ENCODE assay signal across 8 mouse cellular contexts in genomic region chrX:57326487-57327221, GRCm38 (mm10). TPM values are rescaled to one million over a fixed set of nuclear protein-coding genes. Genes with fewer than 3 reads are reported as not detected.
DNase-seq lines count a peak whose midpoint lies in the region; ATAC-seq lines count a peak whose summit lies in the region.

No protein-coding gene starts in this region.

- WGBS in embryonic facial prominence, embryonic 13.5 days = 31% methylated on average over 16 of the region's 16 CpGs
- WGBS in heart, embryonic 12.5 days = 23% methylated on average over 16 of the region's 16 CpGs
- WGBS in kidney, embryonic 14.5 days = 44% methylated on average over 16 of the region's 16 CpGs
- WGBS in lung, embryonic 15.5 days = 21% methylated on average over 16 of the region's 16 CpGs

- H3K9ac ChIP-seq in embryonic facial prominence, embryonic 13.5 days = peak overlapping the region; percentile 66
- H3K9ac ChIP-seq in heart, embryonic 12.5 days = peak overlapping the region; percentile 73
- H3K9ac ChIP-seq in kidney, embryonic 14.5 days (ENCODE audit: low read depth, low read length) = peak overlapping the region; percentile 28; the same call in 1 of the 2 replicates
- peak overlapping the region; percentile 38 for H3K9ac ChIP-seq in lung, embryonic 15.5 days

- no peaks in the 10 kb centered on the region for H3K36me3 ChIP-seq in embryonic facial prominence, embryonic 13.5 days
- no peaks in the 10 kb centered on the region for H3K36me3 ChIP-seq in heart, embryonic 12.5 days
- no peaks in the 10 kb centered on the region for H3K36me3 ChIP-seq in kidney, embryonic 14.5 days (ENCODE audit: control insufficient read depth, insufficient read depth, low read length)
- no peaks in the 10 kb centered on the region for H3K36me3 ChIP-seq in lung, embryonic 15.5 days

- DNase-seq in B cell, adult 2 months = peak; percentile 52 to 53
- DNase-seq in adrenal gland, adult 18-20 months (ENCODE audit: low spot score in 2 of 2) = peak; percentile 28 to 32
- DNase-seq in thymus, postnatal 4 days = peak; percentile 67

- peak overlapping the region; percentile 47 for H3K4me3 ChIP-seq in embryonic facial prominence, embryonic 13.5 days
- H3K4me3 ChIP-seq in heart, embryonic 12.5 days = peak overlapping the region; percentile 59
- peak overlapping the region; percentile 40 for H3K4me3 ChIP-seq in kidney, embryonic 14.5 days (ENCODE audit: low read length)
- peak overlapping the region; percentile 46 for H3K4me3 ChIP-seq in lung, embryonic 15.5 days

- H3K27ac ChIP-seq in embryonic facial prominence, embryonic 13.5 days = no peak overlapping the region
- 0 out of 2 replicates have a peak overlapping the region, but pooled peaks have one; percentile 25 for H3K27ac ChIP-seq in heart, embryonic 12.5 days (ENCODE audit: poor library complexity, severe bottlenecking)
- no peak overlapping the region for H3K27ac ChIP-seq in kidney, embryonic 14.5 days (ENCODE audit: low read depth, low read length)
- no peak overlapping the region for H3K27ac ChIP-seq in lung, embryonic 15.5 days

- H3K4me2 ChIP-seq in embryonic facial prominence, embryonic 13.5 days = peak overlapping the region; percentile 70
- H3K4me2 ChIP-seq in heart, embryonic 12.5 days = peak overlapping the region; percentile 79
- H3K4me2 ChIP-seq in kidney, embryonic 14.5 days (replicated peaks; ENCODE audit: low read depth, low read length) = peak overlapping the region; percentile 72
- H3K4me2 ChIP-seq in lung, embryonic 15.5 days = peak overlapping the region; percentile 74

- H3K9me3 ChIP-seq in embryonic facial prominence, embryonic 13.5 days = no peaks in the 10 kb centered on the region
- H3K9me3 ChIP-seq in heart, embryonic 12.5 days (replicated peaks) = no peaks in the 10 kb centered on the region
- no peaks in the 10 kb centered on the region for H3K9me3 ChIP-seq in kidney, embryonic 14.5 days (ENCODE audit: control insufficient read depth, low read length)
- H3K9me3 ChIP-seq in lung, embryonic 15.5 days = no peaks in the 10 kb centered on the region

- no peak for ATAC-seq in embryonic facial prominence, embryonic 13.5 days (ENCODE audit: insufficient number of reproducible peaks, insufficient read depth, low FRiP score, low TSS enrichment, low read depth)
- ATAC-seq in heart, embryonic 12.5 days (ENCODE audit: insufficient number of reproducible peaks, low FRiP score) = peak; percentile 63
- peak; percentile 82 for ATAC-seq in kidney, embryonic 14.5 days (ENCODE audit: low FRiP score, low TSS enrichment)
- peak; percentile 76 for ATAC-seq in lung, embryonic 15.5 days (ENCODE audit: borderline replicate concordance, extremely low read depth, low FRiP score, low TSS enrichment)
- peak; percentile 85 for ATAC-seq in neutrophil, adult 5-6 weeks (ENCODE audit: extremely low read depth, insufficient number of reproducible peaks, low FRiP score, poor library complexity, severe bottlenecking)

- H3K27me3 ChIP-seq in embryonic facial prominence, embryonic 13.5 days = no peaks in the 10 kb centered on the region; the same call in none of the 2 replicates
- no peaks in the 10 kb centered on the region for H3K27me3 ChIP-seq in heart, embryonic 12.5 days (replicated peaks)
- H3K27me3 ChIP-seq in kidney, embryonic 14.5 days (ENCODE audit: control insufficient read depth, insufficient read depth, low read length) = no peaks in the 10 kb centered on the region; the same call in 1 of the 2 replicates
- no peaks in the 10 kb centered on the region for H3K27me3 ChIP-seq in lung, embryonic 15.5 days

- H3K4me1 ChIP-seq in embryonic facial prominence, embryonic 13.5 days = no peaks in the 10 kb centered on the region
- H3K4me1 ChIP-seq in heart, embryonic 12.5 days (replicated peaks) = 0 out of 2 replicates have a peak, but pooled peaks cover 5% of the 10 kb centered on the region
- no peaks in the 10 kb centered on the region for H3K4me1 ChIP-seq in kidney, embryonic 14.5 days (ENCODE audit: control insufficient read depth, insufficient read depth, low read length)
- no peaks in the 10 kb centered on the region for H3K4me1 ChIP-seq in lung, embryonic 15.5 days

RNA-seq across cellular contexts. Expression of gene Arhgef6, which starts 11.9 kb away (rescaled TPM):
- 10 to 100 TPM; 25.5 to 39.7 TPM for total RNA-seq in adrenal gland, adult 18-20 months (2021)
- 8.8 and 10.1 TPM in 2 replicates for polyA plus RNA-seq in embryonic facial prominence, embryonic 13.5 days (2015; fragmentation: Nextera tagmentation; extraction: Ambion mirVana)
- 33.6 and 36.1 TPM in 2 replicates for polyA plus RNA-seq in heart, embryonic 12.5 days (2016; fragmentation: Nextera tagmentation; extraction: Ambion mirVana)
- 1.2 and 3.0 TPM in 2 replicates for polyA plus RNA-seq in kidney, embryonic 14.5 days (2014; fragmentation: Nextera tagmentation; extraction: Ambion mirVana)
- polyA plus RNA-seq in lung, embryonic 15.5 days (2015; fragmentation: Nextera tagmentation; extraction: Ambion mirVana) = 15.8 and 20.6 TPM in 2 replicates
- 141 and 151 TPM in 2 replicates for total RNA-seq in neutrophil, adult 5-6 weeks (2017)
